Mouse (Mus musculus) left cerebral cortex, adult 18-20 months (tissue): Measurements from ENCODE around the gene Apol7a. TPM values are rescaled to one million over a fixed set of nuclear protein-coding genes. Genes with fewer than 3 reads are reported as not detected.

Experiments
- DNase-seq, 2 experiments: peaks; one replicate each; pipeline ENCODE4 v3.0.0; 2021 to 2022; ENCODE audit warnings: low spot score in 2 of 2, mixed read lengths in 1 of 2
- total RNA-seq, 2 experiments: library from RNA; stranded (reverse); gene quantifications; 2 replicates each; pipeline ENCODE4 v1.2.3; 2021

Apol7a gene
- total RNA-seq, 2 experiments from 2014 or later: 0.23 to 0.30 TPM

GRCm38 (mm10) chr15:77376920-77377319 is 22.0 kb downstream of the Apol7a start:
- DNase-seq: no peak

GRCm38 (mm10) chr15:77370588-77370987 is 28.3 kb downstream of the Apol7a start:
- no peak for DNase-seq

GRCm38 (mm10) chr15:77369981-77370380 is 28.9 kb downstream of the Apol7a start:
- DNase-seq: no peak

- DNase-seq: no peak
These were observed 30.0 kb downstream of the Apol7a start for GRCm38 (mm10) chr15:77368818-77369320.

- DNase-seq: peak; percentile 97 to 98
These were observed 30.8 kb downstream of the Apol7a start for GRCm38 (mm10) chr15:77368148-77368547.

- DNase-seq: no peak
These were observed 31.4 kb downstream of the Apol7a start for GRCm38 (mm10) chr15:77367504-77367903.

GRCm38 (mm10) chr15:77366706-77367484 is 32.0 kb downstream of the Apol7a start:
- peak; percentile 84 to 85 for DNase-seq

- DNase-seq: no peak
These were observed 33.0 kb downstream of the Apol7a start for GRCm38 (mm10) chr15:77365700-77366570.

GRCm38 (mm10) chr15:77364026-77364425 is 34.9 kb downstream of the Apol7a start:
- DNase-seq: peak; percentile 69 to 77

GRCm38 (mm10) chr15:77363578-77363977 is 35.3 kb downstream of the Apol7a start:
- DNase-seq: no peak

- DNase-seq: no peak
These were observed 36.0 kb downstream of the Apol7a start for GRCm38 (mm10) chr15:77362952-77363351.

- DNase-seq: no peak
These were observed 39.0 kb downstream of the Apol7a start for GRCm38 (mm10) chr15:77359905-77360304.

GRCm38 (mm10) chr15:77359486-77359885 is 39.4 kb downstream of the Apol7a start:
- DNase-seq: no peak

- no peak for DNase-seq
These were observed 39.8 kb downstream of the Apol7a start for GRCm38 (mm10) chr15:77359084-77359483.

GRCm38 (mm10) chr15:77358320-77359040 is 40.4 kb downstream of the Apol7a start:
- peak; percentile 87 to 89 for DNase-seq

GRCm38 (mm10) chr15:77356248-77356810 is 42.6 kb downstream of the Apol7a start:
- peak; percentile 66 to 78 for DNase-seq

- no peak for DNase-seq
These were observed 43.9 kb downstream of the Apol7a start for GRCm38 (mm10) chr15:77354848-77355551.

GRCm38 (mm10) chr15:77354496-77354847 is 44.4 kb downstream of the Apol7a start:
- no peak for DNase-seq

- DNase-seq: no peak
These were observed 45.1 kb downstream of the Apol7a start for GRCm38 (mm10) chr15:77353764-77354163.

- no peak for DNase-seq
These were observed 46.0 kb downstream of the Apol7a start for GRCm38 (mm10) chr15:77352863-77353262.
